Mouse (Mus musculus) kidney, embryonic 16.5 days (tissue): ENCODE data around the gene Cavin1. TPM values are rescaled to one million over a fixed set of nuclear protein-coding genes. Genes with fewer than 3 reads are reported as not detected.
A peak's percentile ranks its signal among the peaks of the same experiment; 100 is the strongest.
"Not testable (repeated sequence)": the region's sequence is repeated elsewhere in the genome, so short reads cannot be mapped to it uniquely, and the experiment has no call there.

Experiments
- ATAC-seq: fragments of 200-750 bp; cut with Nextera tagmentation; 2 replicates; pipeline ENCODE4 v1.8.0; 2017; ENCODE audit warnings: moderate TSS enrichment; ENCODE audit not compliant: low FRiP score, low TSS enrichment
- H3K27ac ChIP-seq: fragments of 300-500 bp; sonication (generic); 2 replicates; pipeline ENCODE4 v1.5.1; 2014; ENCODE audit warnings: low read length
- H3K27me3 ChIP-seq: fragments of 300-500 bp; sonication (generic); 2 replicates; pipeline ENCODE4 v1.6.1; 2014; ENCODE audit warnings: low read length, control low read depth, mixed read lengths; ENCODE audit not compliant: insufficient read depth
- H3K36me3 ChIP-seq: fragments of 300-500 bp; sonication (generic); 2 replicates; pipeline ENCODE4 v1.6.1; 2014; ENCODE audit warnings: low read length, control low read depth, mixed read lengths; ENCODE audit not compliant: insufficient read depth
- H3K4me1 ChIP-seq: fragments of 300-500 bp; sonication (generic); 2 replicates; pipeline ENCODE4 v1.6.1; 2014; ENCODE audit warnings: low read length, control low read depth, mixed read lengths; ENCODE audit not compliant: insufficient read depth
- H3K4me2 ChIP-seq: fragments of 300-500 bp; sonication (generic); replicated peaks from 2 replicates; pipeline ENCODE4 v1.6.1; 2014; ENCODE audit warnings: low read depth, low read length
- H3K4me3 ChIP-seq: fragments of 300-500 bp; sonication (generic); 2 replicates; pipeline ENCODE4 v1.5.1; 2014; ENCODE audit warnings: mild to moderate bottlenecking, low read length
- H3K9ac ChIP-seq: fragments of 300-500 bp; sonication (generic); replicated peaks from 2 replicates; pipeline ENCODE4 v1.6.1; 2014; ENCODE audit warnings: low read length
- H3K9me3 ChIP-seq: fragments of 300-500 bp; sonication (generic); 2 replicates; pipeline ENCODE4 v1.6.1; 2016; ENCODE audit warnings: low read length, control low read depth
- WGBS: fragments of 180-500 bp; shearing (Covaris S2); extraction: QIAGEN DNeasy Blood & Tissue Kit; methylation state at CpG from one replicate; pipeline ENCODE4 v1.1.7; 2014; 5-methylcytosine and 5-hydroxymethylcytosine counted together
- polyA plus RNA-seq: library from polyadenylated mRNA; unstranded; fragments of >200 nt; fragmentation: Nextera tagmentation; extraction: Ambion mirVana; gene quantifications from 2 replicates; pipeline ENCODE4 v1.2.1, GENCODE M21; 2015

The Cavin1 gene
- 140 and 161 TPM in 2 replicates for polyA plus RNA-seq

DNA sequence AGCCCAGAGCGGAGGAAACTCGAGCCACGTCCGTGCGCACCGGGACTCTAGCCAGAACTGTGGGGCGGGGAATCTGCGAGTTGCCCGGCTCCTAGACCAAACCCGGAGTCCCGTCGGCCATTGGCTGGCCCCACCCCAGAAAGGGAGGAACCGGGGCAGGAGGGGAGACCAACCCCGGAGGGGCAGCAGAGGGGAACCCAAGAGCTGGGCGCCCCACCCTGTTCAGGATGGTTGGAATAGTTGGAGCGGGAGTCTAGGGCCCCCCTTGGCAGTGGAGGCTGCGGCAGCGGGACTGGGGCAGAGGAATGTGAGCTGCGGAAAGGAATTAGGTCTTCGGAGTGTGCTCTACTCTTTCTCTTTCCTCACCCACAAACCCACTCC is at the start of gene Cavin1:
Gene Cavin1, minus strand, starts transcription at position 331 of the 381 bp plus-strand sequence.
- Histone ChIP-seq H3K36me3 (no peaks in the 10 kb centered on the region), H3K4me3 (peak within 1 kb of the TSS; percentile 62), H3K4me1 (peaks cover 27% of the 10 kb centered on the region), H3K27ac (peak within 1 kb of the TSS; percentile 86), H3K4me2 (peak within 1 kb of the TSS; percentile 58), H3K9me3 (no peaks in the 10 kb centered on the region), H3K9ac (peak within 1 kb of the TSS; percentile 71), H3K27me3 (peaks cover 35% of the 10 kb centered on the region)
- under 1% methylated on average over 20 of the region's 20 CpGs for WGBS
- ATAC-seq, result peak; percentile 91

DNA sequence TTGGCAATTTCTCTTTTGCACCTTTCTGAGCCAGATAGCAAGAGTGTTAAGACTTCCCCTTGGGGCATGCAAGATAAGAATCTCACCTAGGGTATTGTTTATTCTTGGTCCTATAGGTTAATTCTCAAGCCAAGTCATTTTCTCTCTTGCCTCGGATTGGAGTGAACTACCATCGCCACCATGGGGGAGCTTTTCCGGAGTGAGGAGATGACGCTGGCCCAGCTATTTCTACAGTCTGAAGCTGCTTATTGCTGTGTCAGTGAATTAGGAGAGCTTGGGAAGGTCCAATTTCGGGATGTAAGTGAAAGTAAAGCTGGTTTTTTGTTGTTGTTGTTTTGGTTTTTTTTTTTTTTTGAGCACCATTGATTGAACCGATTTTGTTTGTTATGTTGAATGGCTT is 41.0 kb upstream of the Cavin1 start:
- H3K4me1 ChIP-seq, result peaks cover 15% of the 10 kb centered on the region
- no peak overlapping the region for H3K4me2 ChIP-seq
- WGBS, result 87% methylated on average over 6 of the region's 6 CpGs
- no peak overlapping the region for H3K4me3 ChIP-seq
- peaks cover 11% of the 10 kb centered on the region for H3K36me3 ChIP-seq
- no peaks in the 10 kb centered on the region for H3K27me3 ChIP-seq
- H3K9me3 ChIP-seq, result no peaks in the 10 kb centered on the region
- H3K27ac ChIP-seq, result no peak overlapping the region
- ATAC-seq, result no peak
- no peak overlapping the region for H3K9ac ChIP-seq

DNA sequence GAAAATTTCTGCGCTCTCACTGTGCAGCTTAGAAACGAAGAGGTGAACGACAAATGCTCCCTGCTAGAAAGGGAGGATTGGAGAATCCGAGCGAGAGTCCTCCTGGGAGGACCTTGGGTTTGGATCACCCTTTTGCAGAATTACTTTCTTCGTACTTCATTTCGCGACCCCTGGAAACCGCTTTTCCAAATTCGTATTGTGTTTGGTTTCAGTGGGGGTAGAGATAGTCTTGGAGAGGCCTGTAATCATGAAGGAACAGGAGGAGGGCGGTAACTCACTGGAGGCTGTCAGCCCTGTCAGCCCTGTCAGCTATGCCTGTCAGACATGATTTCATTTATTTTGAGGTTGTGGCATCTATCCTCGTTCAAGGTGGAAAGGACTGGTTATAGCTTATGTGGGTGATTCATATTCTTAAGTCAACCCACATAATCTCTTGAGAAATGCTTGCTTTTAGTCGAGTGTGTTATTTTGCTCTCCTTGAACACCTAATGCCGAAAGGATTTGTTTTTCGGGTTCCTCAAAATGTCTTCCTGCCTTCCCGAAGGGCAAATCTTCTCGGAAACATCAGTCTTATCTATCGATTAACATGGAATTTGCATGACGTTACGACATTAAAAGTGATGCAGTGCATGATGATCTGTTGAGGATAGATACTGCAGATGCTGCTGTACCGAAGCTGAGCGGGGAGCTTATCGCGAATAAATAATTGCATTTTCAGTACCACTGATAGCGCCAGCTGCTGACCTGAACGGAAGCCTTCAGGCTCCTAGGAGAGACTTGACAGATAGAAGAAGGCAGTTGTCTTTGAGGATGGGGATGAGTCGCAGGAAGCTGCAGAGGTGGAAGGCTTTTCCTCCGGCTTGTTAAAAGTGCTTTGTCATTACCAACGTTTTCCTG is 39.4 kb upstream of the Cavin1 start:
- peaks cover 15% of the 10 kb centered on the region for H3K4me1 ChIP-seq
- 0 out of 2 replicates have a peak, but pooled peaks cover 3% of the 10 kb centered on the region for H3K27me3 ChIP-seq
- peaks cover 11% of the 10 kb centered on the region for H3K36me3 ChIP-seq
- peak overlapping the region; percentile 89 for H3K27ac ChIP-seq
- peak overlapping the region; percentile 88 for H3K9ac ChIP-seq
- 8% methylated on average over 29 of the region's 29 CpGs for WGBS
- ATAC-seq, result no peak
- no peaks in the 10 kb centered on the region for H3K9me3 ChIP-seq
- H3K4me2 ChIP-seq, result peak overlapping the region; percentile 75
- H3K4me3 ChIP-seq, result peak overlapping the region; percentile 66

DNA sequence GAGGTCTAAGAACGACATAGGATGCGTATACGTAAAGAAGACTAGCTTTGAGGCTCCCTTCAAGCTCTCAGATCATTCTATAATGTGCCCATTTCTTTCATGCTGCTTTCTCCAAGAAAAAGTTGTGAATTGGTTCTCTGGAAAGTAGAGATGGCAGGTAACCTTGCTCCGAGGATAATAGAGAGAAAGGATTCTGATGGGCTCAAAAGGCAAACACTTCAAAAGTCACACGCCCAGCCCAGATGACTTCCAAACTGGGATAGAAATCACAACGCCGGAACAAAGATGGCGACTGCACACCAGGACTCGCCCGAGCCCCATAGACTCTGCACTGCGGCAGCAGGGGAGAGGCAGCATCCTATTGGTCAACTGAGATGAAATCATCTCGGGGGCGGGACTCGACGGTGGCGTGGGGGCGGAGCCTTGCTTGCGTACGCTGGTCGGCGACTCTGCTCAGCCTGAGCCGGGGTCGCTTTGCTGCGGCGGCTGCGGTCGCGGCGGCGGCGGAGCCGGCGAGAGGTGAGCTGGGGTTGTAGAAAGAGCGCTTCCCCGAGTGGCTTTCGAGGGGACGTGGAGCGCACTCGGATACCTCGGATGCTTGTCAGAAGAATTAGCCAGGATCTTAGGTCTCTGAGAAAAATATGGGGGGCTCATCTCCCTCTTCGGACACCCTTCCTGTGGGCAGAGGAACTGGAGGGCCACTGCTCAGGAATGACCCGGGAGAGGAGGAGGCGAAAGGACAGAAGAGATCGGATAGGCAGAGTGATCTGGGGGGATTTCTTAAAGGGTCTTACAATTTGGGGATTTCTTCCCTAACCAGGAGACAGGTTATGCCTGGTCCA is 38.6 kb upstream of the Cavin1 start, which contains the start of gene Atp6v0a1:
Gene Atp6v0a1, plus strand, starts transcription at position 407 of the 842 bp plus-strand sequence.
- H3K4me1 ChIP-seq, result peaks cover 15% of the 10 kb centered on the region
- WGBS, result under 1% methylated on average over 44 of the region's 44 CpGs
- peak within 1 kb of the TSS; percentile 66 for H3K4me3 ChIP-seq
- peak within 1 kb of the TSS; percentile 89 for H3K27ac ChIP-seq
- no peaks in the 10 kb centered on the region for H3K9me3 ChIP-seq
- peak; percentile 100 for ATAC-seq
- H3K9ac ChIP-seq, result peak within 1 kb of the TSS; percentile 88
- peaks cover 7% of the 10 kb centered on the region for H3K36me3 ChIP-seq
- H3K27me3 ChIP-seq, result 0 out of 2 replicates have a peak, but pooled peaks cover 3% of the 10 kb centered on the region
- peak within 1 kb of the TSS; percentile 75 for H3K4me2 ChIP-seq

DNA sequence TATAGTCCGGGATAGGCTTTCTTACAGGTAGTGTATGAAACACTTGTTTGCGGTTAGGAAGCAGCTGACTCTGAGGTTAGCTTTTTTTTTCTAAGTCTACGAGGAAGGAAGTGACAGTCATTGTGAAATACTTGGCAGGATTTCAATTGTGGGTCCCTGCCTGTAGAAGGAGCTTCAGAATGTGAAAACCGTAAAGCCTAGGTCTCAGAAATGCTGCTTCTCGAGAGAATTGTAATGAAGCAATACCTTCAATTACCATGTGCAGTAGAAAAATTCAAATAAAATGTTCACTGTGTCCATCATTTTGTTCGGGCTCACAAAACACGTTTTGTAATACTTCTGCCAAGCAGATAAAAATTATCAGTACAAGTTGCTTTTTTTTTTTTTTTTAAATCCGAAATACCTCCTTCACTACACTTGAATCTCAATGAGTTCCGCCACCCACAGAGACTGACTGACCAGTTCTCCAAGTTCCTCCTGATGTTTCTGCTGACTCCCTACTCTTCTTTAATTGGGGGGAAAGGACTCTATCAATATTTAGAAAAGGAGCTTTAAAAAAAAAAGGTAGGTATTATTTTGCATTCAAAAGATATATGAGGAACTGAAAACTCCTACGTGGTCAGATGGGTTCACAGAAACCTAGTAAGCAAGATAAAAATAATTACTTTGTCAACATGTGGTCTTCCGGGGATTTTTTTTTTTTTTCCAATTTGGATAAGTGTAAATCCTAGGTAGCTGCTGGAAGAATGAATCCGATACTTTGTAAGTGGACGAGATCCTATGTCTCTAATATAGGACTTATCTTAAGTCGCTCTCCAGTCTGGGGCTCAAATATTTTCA is 37.7 kb upstream of the Cavin1 start:
- Histone ChIP-seq H3K9me3 (no peaks in the 10 kb centered on the region), H3K36me3 (peaks cover 4% of the 10 kb centered on the region), H3K4me3 (peak overlapping the region; percentile 66), H3K27me3 (0 out of 2 replicates have a peak, but pooled peaks cover 3% of the 10 kb centered on the region), H3K27ac (peak overlapping the region; percentile 89), H3K4me1 (peaks cover 15% of the 10 kb centered on the region), H3K9ac (peak overlapping the region; percentile 88), H3K4me2 (peak overlapping the region; percentile 75)
- 45% methylated on average over 14 of the region's 14 CpGs for WGBS
- no peak for ATAC-seq

DNA sequence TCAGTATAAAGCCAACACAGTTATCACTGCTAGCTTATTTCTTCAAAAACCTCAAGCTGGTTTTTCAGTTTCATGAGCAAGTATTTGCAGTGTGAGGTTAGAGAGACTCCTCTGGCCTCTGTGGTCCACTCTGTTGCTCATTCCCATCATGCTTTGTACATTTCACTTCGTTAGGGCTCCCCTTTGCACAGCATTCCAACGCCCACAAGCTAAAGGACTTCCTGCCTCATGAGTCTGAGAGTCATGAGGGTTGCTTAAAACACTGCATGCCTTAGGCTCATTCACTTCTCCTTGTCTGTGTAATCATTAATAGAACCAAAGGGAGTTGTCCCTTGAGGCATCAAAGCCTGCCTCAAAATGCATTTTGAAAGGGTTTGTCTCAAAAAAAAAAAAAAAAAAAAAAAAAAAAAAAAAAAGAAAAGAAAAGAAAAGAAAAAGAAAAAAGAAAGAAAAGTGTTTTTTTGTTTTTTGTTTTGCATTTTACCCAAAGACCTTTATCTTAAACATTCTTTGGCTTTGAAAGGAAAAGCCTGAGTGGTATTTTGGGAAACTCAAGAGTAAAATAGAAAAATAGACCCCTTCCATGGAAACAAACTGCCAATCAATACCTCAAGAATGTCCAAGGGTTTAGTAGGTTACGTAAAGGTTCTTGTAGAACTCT is 32.5 kb upstream of the Cavin1 start:
- Histone ChIP-seq H3K36me3 (no peaks in the 10 kb centered on the region), H3K4me2 (no peak overlapping the region), H3K4me1 (0 out of 2 replicates have a peak, but pooled peaks cover 2% of the 10 kb centered on the region), H3K27ac (peak overlapping the region; percentile 73; the same call in 1 of the 2 replicates), H3K9me3 (no peaks in the 10 kb centered on the region), H3K4me3 (no peak overlapping the region), H3K27me3 (0 out of 2 replicates have a peak, but pooled peaks cover 3% of the 10 kb centered on the region), H3K9ac (no peak overlapping the region)
- WGBS, result 35% methylated on average over 3 of the region's 3 CpGs
- peak; percentile 78 for ATAC-seq

DNA sequence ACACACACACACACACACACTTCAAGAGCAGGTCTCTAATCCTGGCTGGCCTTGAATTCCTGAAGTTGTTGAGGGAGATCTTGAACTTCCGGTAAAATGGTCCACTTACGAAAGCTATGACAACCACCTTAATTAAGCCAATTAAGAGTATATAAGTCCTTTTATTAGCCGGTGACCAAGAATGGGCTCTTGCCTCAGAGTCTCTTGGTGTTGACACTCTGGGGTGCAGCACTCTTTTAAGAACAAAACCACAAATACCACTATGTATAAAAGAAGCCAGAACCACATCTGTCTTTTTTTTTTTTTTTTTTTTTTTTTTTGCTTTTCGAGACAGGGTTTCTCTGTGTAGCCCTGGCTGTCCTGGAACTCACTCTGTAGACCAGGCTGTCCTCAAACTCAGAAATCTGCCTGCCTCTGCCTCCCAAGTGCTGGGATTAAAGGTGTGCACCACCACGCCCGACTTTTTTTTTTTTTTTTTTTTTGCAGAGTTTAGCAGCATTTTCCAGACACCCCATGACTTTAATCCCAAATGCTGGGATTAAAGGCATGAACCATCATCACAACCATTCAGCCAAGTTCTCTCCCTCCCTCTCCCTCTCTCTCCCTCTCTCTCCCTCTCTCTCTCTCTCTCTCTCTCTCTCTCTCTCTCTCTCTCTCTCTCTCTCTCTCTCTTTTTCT is 31.3 kb upstream of the Cavin1 start:
- H3K4me3 ChIP-seq, ATAC-seq, H3K27me3 ChIP-seq, H3K9ac ChIP-seq, H3K27ac ChIP-seq, H3K36me3 ChIP-seq, H3K4me2 ChIP-seq, H3K9me3 ChIP-seq, H3K4me1 ChIP-seq: not testable (repeated sequence)
- 78% methylated on average over 3 of the region's 6 CpGs for WGBS

DNA sequence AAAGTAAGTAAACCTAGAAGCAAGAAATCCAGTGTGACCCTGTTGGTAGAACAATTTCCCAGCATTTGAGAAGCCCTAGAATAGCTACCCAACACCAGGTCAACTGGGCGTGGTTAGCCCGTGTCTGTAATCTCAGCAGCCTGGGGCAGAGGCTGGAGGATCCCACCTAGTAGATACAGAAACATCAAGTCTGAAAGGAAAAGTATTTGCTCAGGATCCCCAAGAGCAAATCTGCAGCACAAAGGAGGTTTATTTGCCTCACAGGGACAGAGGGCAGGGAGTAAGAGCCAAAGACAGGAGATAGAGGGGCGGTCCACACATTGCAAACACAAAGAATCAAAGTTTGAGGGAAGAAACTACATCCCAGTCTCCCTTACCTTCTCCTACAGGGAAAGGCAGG is 28.6 kb upstream of the Cavin1 start:
- Histone ChIP-seq H3K4me3 (no peak overlapping the region), H3K27me3 (no peaks in the 10 kb centered on the region), H3K9ac (no peak overlapping the region), H3K4me1 (0 out of 2 replicates have a peak, but pooled peaks cover 2% of the 10 kb centered on the region), H3K27ac (no peak overlapping the region), H3K36me3 (no peaks in the 10 kb centered on the region), H3K4me2 (no peak overlapping the region), H3K9me3 (no peaks in the 10 kb centered on the region)
- no peak for ATAC-seq
- WGBS, result 51% methylated on average over 3 of the region's 3 CpGs
